10 mouse cellular contexts compared by ENCODE assay signal in the genomic region with DNA sequence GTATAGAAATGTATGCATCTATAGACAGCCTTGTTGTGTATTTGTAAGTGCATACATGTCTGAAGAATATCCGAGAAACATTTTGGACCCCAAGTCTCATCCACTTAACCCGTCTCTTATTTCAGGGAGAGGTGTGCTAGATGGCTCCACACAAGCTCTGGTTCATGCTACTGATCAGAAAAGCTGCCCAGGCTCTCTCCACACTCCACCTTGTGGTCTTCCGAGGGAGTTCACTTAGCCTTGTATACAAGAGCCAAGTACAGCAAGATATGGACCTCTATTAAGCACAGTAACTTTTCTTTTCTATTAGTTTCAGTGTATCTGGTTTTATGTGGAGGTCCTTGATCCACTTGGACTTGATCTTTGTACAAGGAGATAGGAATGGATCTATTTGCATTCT. TPM values are rescaled to one million over a fixed set of nuclear protein-coding genes. Genes with fewer than 3 reads are reported as not detected.
A peak's percentile ranks its signal among the peaks of the same experiment; 100 is the strongest.
DNase-seq lines count a peak whose midpoint lies in the region; ATAC-seq and TF ChIP-seq lines count a peak whose summit lies in the region.
"Had no signal": no experiment of that assay in that cellular context is flagged by ENCODE, and none has a peak within 500 bp of the region (broad histone marks: within the 10 kb centered on the region; RNA-seq: fewer than 3 reads in every experiment).

No protein-coding gene starts in this region.

- ATAC-seq in CD4-positive, CD25-positive, alpha-beta regulatory T cell, adult 4 months: peak; percentile 59
- ATAC-seq in intestine, postnatal 0 days: peak; percentile 34; the same call in 1 of the 2 replicates
- ATAC-seq in megakaryocyte progenitor cell, adult 5-6 weeks (replicated peaks; ENCODE audit: poor library complexity): peak; percentile 96

- DNase-seq in layer of hippocampus, adult 2 months (ENCODE audit: low spot score in 2 of 2): peak in 1 of 2 experiments; percentile 30
- DNase-seq in layer of hippocampus, adult 8-10 months (ENCODE audit: low spot score in 2 of 2): no peak
- peak; percentile 79 for DNase-seq in adipocyte (ENCODE audit: low spot score)
- DNase-seq in right cerebral cortex, postnatal 4 days: no peak
- DNase-seq: liver, embryonic 13.5 days had no signal

- TF ChIP-seq POLR2A in cortical plate, adult 2 months (IDR thresholded peaks at IDR 0.05; ENCODE audit: extremely low read depth, insufficient read depth, low read length): no peak

- no peak overlapping the region for H3K9ac ChIP-seq in intestine, postnatal 0 days (ENCODE audit: low read depth, low read length)
- H3K9ac ChIP-seq: embryonic facial prominence, embryonic 13.5 days; liver, embryonic 13.5 days had no signal

- no peak overlapping the region for H3K4me3 ChIP-seq in layer of hippocampus, adult 2 months
- H3K4me3 ChIP-seq in cortical plate, adult 2 months (ENCODE audit: insufficient read depth, low read length): no peak overlapping the region
- H3K4me3 ChIP-seq in intestine, postnatal 0 days (ENCODE audit: low read depth, low read length): no peak overlapping the region
- H3K4me3 ChIP-seq: embryonic facial prominence, embryonic 13.5 days; liver, embryonic 13.5 days had no signal

- no peaks in the 10 kb centered on the region for H3K27me3 ChIP-seq in intestine, postnatal 0 days (replicated peaks; ENCODE audit: control insufficient read depth, insufficient read depth, low read length)
- H3K27me3 ChIP-seq: embryonic facial prominence, embryonic 13.5 days; liver, embryonic 13.5 days had no signal

- no peak overlapping the region for H3K4me2 ChIP-seq in intestine, postnatal 0 days (replicated peaks; ENCODE audit: low read depth)
- H3K4me2 ChIP-seq: embryonic facial prominence, embryonic 13.5 days; liver, embryonic 13.5 days had no signal

- H3K4me1 ChIP-seq in cortical plate, adult 2 months (ENCODE audit: control insufficient read depth, insufficient read depth, low read length): peaks cover 2% of the 10 kb centered on the region; the same call in 1 of the 2 replicates
- H3K4me1 ChIP-seq in intestine, postnatal 0 days (replicated peaks; ENCODE audit: control insufficient read depth, insufficient read depth, low read length): no peaks in the 10 kb centered on the region
- H3K4me1 ChIP-seq: embryonic facial prominence, embryonic 13.5 days; liver, embryonic 13.5 days had no signal

- TF ChIP-seq CTCF in layer of hippocampus, adult 2 months (conservative IDR thresholded peaks at IDR 0.05): peak; percentile 80
- TF ChIP-seq CTCF in cortical plate, adult 2 months (IDR thresholded peaks at IDR 0.05; ENCODE audit: extremely low read depth, insufficient read depth, low read length): peak; percentile 59
- TF ChIP-seq CTCF in intestine, postnatal 0 days (IDR thresholded peaks at IDR 0.05; ENCODE audit: low read depth): peak; percentile 86

- no peaks in the 10 kb centered on the region for H3K9me3 ChIP-seq in intestine, postnatal 0 days (ENCODE audit: control insufficient read depth)
- H3K9me3 ChIP-seq: embryonic facial prominence, embryonic 13.5 days; liver, embryonic 13.5 days had no signal

- H3K36me3 ChIP-seq in intestine, postnatal 0 days (ENCODE audit: control insufficient read depth, insufficient read depth): no peaks in the 10 kb centered on the region
- H3K36me3 ChIP-seq: embryonic facial prominence, embryonic 13.5 days; liver, embryonic 13.5 days had no signal

- 46% methylated on average over 3 of the region's 3 CpGs for WGBS in intestine, postnatal 0 days

- no peak overlapping the region for H3K27ac ChIP-seq in layer of hippocampus, adult 2 months
- H3K27ac ChIP-seq in cortical plate, adult 2 months (ENCODE audit: insufficient read depth, low read length): no peak overlapping the region
- H3K27ac ChIP-seq in intestine, postnatal 0 days (ENCODE audit: low read depth, low read length): no peak overlapping the region
- H3K27ac ChIP-seq: embryonic facial prominence, embryonic 13.5 days; liver, embryonic 13.5 days had no signal

RNA-seq across cellular contexts. Expression of gene Gda, which starts 36.9 kb away (rescaled TPM):
- 100 to 1,000 TPM; 116 to 125 TPM for total RNA-seq in layer of hippocampus, adult 2 months (2021)
- total RNA-seq in layer of hippocampus, adult 8-10 months (2022): 100 to 1,000 TPM; 111 to 134 (median 124) TPM
- polyA plus RNA-seq in CD4-positive, CD25-positive, alpha-beta regulatory T cell, adult 4 months (2017; shearing (Covaris generic)): under 1 TPM in 1 of 2 experiments, not detected in 1; 0.17 TPM
- 75.1 and 79.4 TPM in 2 replicates for polyA plus RNA-seq in cortical plate, adult 2 months (2012; rRNA removed)
- 37.3 and 46.8 TPM in 2 replicates for polyA plus RNA-seq in intestine, postnatal 0 days (2015; fragmentation: Nextera tagmentation; extraction: Ambion mirVana)
- 72.8 and 84.6 TPM in 2 replicates for total RNA-seq in megakaryocyte progenitor cell, adult 5-6 weeks (2015)
- total RNA-seq in megakaryocyte progenitor cell, adult 5-6 weeks (2017): 96.6 and 99.5 TPM in 2 replicates

Comparison
In these comparisons a context has a peak if more than half of its experiments do, and no peak if none do; other contexts are left out.
1. ATAC-seq: peak in every context shown above with its lines; median percentile 96 in megakaryocyte progenitor cell, adult 5-6 weeks; 59 in CD4-positive, CD25-positive, alpha-beta regulatory T cell, adult 4 months; 34 in intestine, postnatal 0 days.